Mouse (Mus musculus) liver, embryonic 14.5 days (tissue): ENCODE data around the gene Ccl6. TPM values are rescaled to one million over a fixed set of nuclear protein-coding genes. Genes with fewer than 3 reads are reported as not detected.

Source experiments
- ATAC-seq: fragments of 200-750 bp; cut with Nextera tagmentation; 2 replicates; pipeline ENCODE4 v1.8.0; 2017; ENCODE audit warnings: moderate number of reproducible peaks, mild to moderate bottlenecking, moderate library complexity; ENCODE audit not compliant: insufficient read depth
- DNase-seq, 3 experiments: peaks; one replicate each; pipeline ENCODE4 v3.0.0-alpha.2; 2012 to 2013; ENCODE audit warnings: low read depth in 3 of 3, low spot score in 3 of 3
- H3K27ac ChIP-seq: fragments of 300-500 bp; sonication (generic); 2 replicates; pipeline ENCODE4 v1.5.1; 2014; ENCODE audit warnings: moderate library complexity, mild to moderate bottlenecking, control low read depth, inconsistent platforms
- H3K27me3 ChIP-seq: fragments of 300-500 bp; sonication (generic); 2 replicates; pipeline ENCODE4 v1.6.1; 2014; ENCODE audit warnings: mild to moderate bottlenecking, low read length, moderate library complexity; ENCODE audit not compliant: control insufficient read depth, insufficient read depth
- H3K36me3 ChIP-seq: fragments of 300-500 bp; sonication (generic); replicated peaks from 2 replicates; pipeline ENCODE4 v1.6.1; 2014; ENCODE audit warnings: low read depth; ENCODE audit not compliant: control insufficient read depth, insufficient read depth
- H3K4me1 ChIP-seq, 2 experiments: fragments of 200-500 bp in 1 of 2; fragments of 300-500 bp in 1 of 2; sonication (generic) in 1 of 2; replicated peaks; 2 replicates each; pipeline ENCODE4 v1.6.1; 2012 to 2014; ENCODE audit warnings: antibody characterized with exemption in 1 of 2, inconsistent platforms in 1 of 2, low read length in 1 of 2; ENCODE audit not compliant: control insufficient read depth in 2 of 2, insufficient read depth in 2 of 2
- H3K4me2 ChIP-seq: fragments of 300-500 bp; sonication (generic); 2 replicates; pipeline ENCODE4 v1.6.1; 2014; ENCODE audit warnings: low read depth, mild to moderate bottlenecking, control low read depth, moderate library complexity
- H3K4me3 ChIP-seq, 2 experiments: fragments of 200-500 bp in 1 of 2; fragments of 300-500 bp in 1 of 2; sonication (generic) in 1 of 2; 2 replicates each; pipeline ENCODE4 v1.5.1; 2012 to 2014; ENCODE audit warnings: low read depth in 2 of 2, low read length in 2 of 2, mild to moderate bottlenecking in 2 of 2, control low read depth in 1 of 2, inconsistent platforms in 1 of 2, moderate library complexity in 1 of 2; ENCODE audit not compliant: insufficient read depth in 1 of 2
- H3K9ac ChIP-seq: fragments of 300-500 bp; sonication (generic); replicated peaks from 2 replicates; pipeline ENCODE4 v1.6.1; 2014; ENCODE audit warnings: mild to moderate bottlenecking, control low read depth, moderate library complexity
- H3K9me3 ChIP-seq: fragments of 300-500 bp; sonication (generic); 2 replicates; pipeline ENCODE4 v1.6.1; 2016; ENCODE audit warnings: low read length, mixed read lengths; ENCODE audit not compliant: control insufficient read depth
- CTCF ChIP-seq: IDR thresholded peaks from 2 replicates; pipeline ENCODE4 v1.5.1; 2016; ENCODE audit warnings: antibody characterized with exemption, low read depth, control low read depth
- EP300 ChIP-seq: IDR thresholded peaks from 2 replicates; pipeline ENCODE4 v1.6.1; 2016; ENCODE audit warnings: antibody characterized with exemption, low read depth
- WGBS: fragments of 180-500 bp; shearing (Covaris S2); extraction: QIAGEN DNeasy Blood & Tissue Kit; methylation state at CpG from one replicate; pipeline ENCODE4 v1.1.7; 2014; ENCODE audit not compliant: insufficient replicate concordance; 5-methylcytosine and 5-hydroxymethylcytosine counted together
- polyA plus RNA-seq, 2 experiments: library from polyadenylated mRNA; depleted of rRNA in 1 of 2; stranded (reverse) in 1 of 2; unstranded in 1 of 2; fragments of >200 nt; fragmentation: Nextera tagmentation in 1 of 2; extraction: Ambion mirVana in 1 of 2; gene quantifications; 2 replicates each; pipeline versions ENCODE4 v1.2.1 to v1.2.3; 2012 to 2014

The Ccl6 gene
- polyA plus RNA-seq, 2 experiments: 2.6 to 12.7 TPM

- Histone ChIP-seq H3K4me3 (no peak overlapping the region), H3K9me3 (no peaks in the 10 kb centered on the region), H3K4me1 (peaks cover 0 to 16% of the 10 kb centered on the region in 2 experiments; a peak in 2 of 4 replicates), H3K36me3 (no peaks in the 10 kb centered on the region), H3K27ac (no peak overlapping the region), H3K4me2 (no peak overlapping the region), H3K9ac (no peak overlapping the region), H3K27me3 (no peaks in the 10 kb centered on the region)
- DNase-seq (no peak), ATAC-seq (no peak)
- WGBS: 63% methylated on average over 7 of the region's 7 CpGs
- no peak for TF ChIP-seq EP300
- no peak for TF ChIP-seq CTCF
These were observed 25.6 kb downstream of the Ccl6 start for GRCm38 (mm10) chr11:83567311-83567710.

- Histone ChIP-seq H3K4me2 (no peak overlapping the region), H3K36me3 (no peaks in the 10 kb centered on the region), H3K27me3 (no peaks in the 10 kb centered on the region), H3K4me3 (no peak overlapping the region), H3K27ac (no peak overlapping the region), H3K4me1 (peaks cover 0 to 18% of the 10 kb centered on the region in 2 experiments; a peak in 2 of 4 replicates), H3K9me3 (no peaks in the 10 kb centered on the region), H3K9ac (no peak overlapping the region)
- DNase-seq (no peak), ATAC-seq (no peak)
- TF ChIP-seq CTCF (no peak), EP300 (no peak)
These were observed 26.3 kb downstream of the Ccl6 start for GRCm38 (mm10) chr11:83566617-83567016.

GRCm38 (mm10) chr11:83563754-83564153, 29.1 kb downstream of the Ccl6 start:
- H3K9me3 ChIP-seq: no peaks in the 10 kb centered on the region
- H3K4me2 ChIP-seq: no peak overlapping the region
- H3K36me3 ChIP-seq: no peaks in the 10 kb centered on the region
- DNase-seq (no peak), ATAC-seq (no peak)
- H3K4me3 ChIP-seq: no peak overlapping the region
- TF ChIP-seq CTCF (no peak), EP300 (no peak)
- 35% methylated on average over 2 of the region's 2 CpGs for WGBS
- H3K9ac ChIP-seq: no peak overlapping the region
- H3K27ac ChIP-seq: no peak overlapping the region
- H3K27me3 ChIP-seq: no peaks in the 10 kb centered on the region
- peaks cover 0 to 7% of the 10 kb centered on the region in 2 experiments; a peak in 1 of 4 replicates for H3K4me1 ChIP-seq

GRCm38 (mm10) chr11:83562311-83562887, 30.5 kb downstream of the Ccl6 start:
- H3K27ac ChIP-seq: no peak overlapping the region
- no peak overlapping the region for H3K4me3 ChIP-seq
- no peak for TF ChIP-seq CTCF
- WGBS: 34% methylated on average over 6 of the region's 6 CpGs
- H3K4me1 ChIP-seq: peaks cover 0 to 7% of the 10 kb centered on the region in 2 experiments; a peak in 1 of 4 replicates
- H3K27me3 ChIP-seq: no peaks in the 10 kb centered on the region
- DNase-seq: no peak
- no peak overlapping the region for H3K9ac ChIP-seq
- ATAC-seq: no peak
- H3K9me3 ChIP-seq: no peaks in the 10 kb centered on the region
- H3K4me2 ChIP-seq: no peak overlapping the region
- H3K36me3 ChIP-seq: no peaks in the 10 kb centered on the region

- DNase-seq: no peak
- 21% methylated on average over 6 of the region's 6 CpGs for WGBS
- H3K9me3 ChIP-seq: no peaks in the 10 kb centered on the region
- H3K4me1 ChIP-seq: peaks cover 0 to 9% of the 10 kb centered on the region in 2 experiments; a peak in 1 of 4 replicates
- H3K27me3 ChIP-seq: no peaks in the 10 kb centered on the region
- H3K4me2 ChIP-seq: no peak overlapping the region
- no peak overlapping the region for H3K27ac ChIP-seq
- H3K9ac ChIP-seq: no peak overlapping the region
- no peak overlapping the region for H3K4me3 ChIP-seq
- no peak for ATAC-seq
- TF ChIP-seq EP300 (no peak), CTCF (no peak)
- no peaks in the 10 kb centered on the region for H3K36me3 ChIP-seq
These were observed 32.5 kb downstream of the Ccl6 start for GRCm38 (mm10) chr11:83560405-83560804.
